Mouse (Mus musculus) limb, embryonic 12.5 days (tissue): ENCODE measurements around the gene Tfdp2. TPM values are rescaled to one million over a fixed set of nuclear protein-coding genes. Genes with fewer than 3 reads are reported as not detected.
A peak's percentile ranks its signal among the peaks of the same experiment; 100 is the strongest.

Experiments
- ATAC-seq: fragments of 200-750 bp; cut with Nextera tagmentation; 2 replicates; pipeline ENCODE4 v1.8.0; 2017; ENCODE audit warnings: low read depth, moderate TSS enrichment; ENCODE audit not compliant: insufficient number of reproducible peaks, insufficient read depth, low FRiP score, low TSS enrichment
- H3K27ac ChIP-seq: fragments of 300-500 bp; sonication (generic); 2 replicates; pipeline ENCODE4 v1.5.1; 2016; ENCODE audit warnings: mild to moderate bottlenecking, moderate library complexity
- H3K27me3 ChIP-seq: fragments of 300-500 bp; sonication (generic); 2 replicates; pipeline ENCODE4 v1.6.1; 2016; ENCODE audit warnings: mild to moderate bottlenecking, moderate library complexity
- H3K36me3 ChIP-seq: fragments of 300-500 bp; sonication (generic); 2 replicates; pipeline ENCODE4 v1.6.1; 2016; ENCODE audit warnings: mild to moderate bottlenecking, moderate library complexity
- H3K4me1 ChIP-seq: fragments of 300-500 bp; sonication (generic); replicated peaks from 2 replicates; pipeline ENCODE4 v1.6.1; 2016
- H3K4me2 ChIP-seq: fragments of 300-500 bp; sonication (generic); 2 replicates; pipeline ENCODE4 v1.6.1; 2016; ENCODE audit warnings: mild to moderate bottlenecking, moderate library complexity
- H3K4me3 ChIP-seq: fragments of 300-500 bp; sonication (generic); replicated peaks from 2 replicates; pipeline ENCODE4 v1.5.1; 2016; ENCODE audit warnings: mild to moderate bottlenecking
- H3K9ac ChIP-seq: fragments of 300-500 bp; sonication (generic); replicated peaks from 2 replicates; pipeline ENCODE4 v1.6.1; 2016; ENCODE audit warnings: mild to moderate bottlenecking, moderate library complexity
- H3K9me3 ChIP-seq: fragments of 300-500 bp; sonication (generic); 2 replicates; pipeline ENCODE4 v1.6.1; 2016; ENCODE audit warnings: mild to moderate bottlenecking, moderate library complexity
- WGBS: fragments of 180-500 bp; shearing (Covaris S2); methylation state at CpG from one replicate; pipeline ENCODE4 v1.1.7; 2016; 5-methylcytosine and 5-hydroxymethylcytosine counted together
- polyA plus RNA-seq: library from polyadenylated mRNA; unstranded; fragments of >200 nt; fragmentation: Nextera tagmentation; extraction: Ambion mirVana; gene quantifications from 2 replicates; pipeline ENCODE4 v1.2.1, GENCODE M21; 2016

The Tfdp2 gene
- polyA plus RNA-seq, 1 experiment from 2014 or later = 60.7 TPM

GRCm38 (mm10) chr9:96196636-96197181 lies 634 bp downstream of the Tfdp2 start:
- Histone ChIP-seq H3K9me3 (no peaks in the 10 kb centered on the region), H3K4me2 (peak overlapping the region; percentile 82), H3K36me3 (no peaks in the 10 kb centered on the region), H3K4me1 (peaks cover 22% of the 10 kb centered on the region), H3K27ac (peak overlapping the region; percentile 90), H3K9ac (peak overlapping the region; percentile 85), H3K27me3 (no peaks in the 10 kb centered on the region), H3K4me3 (peak overlapping the region; percentile 88)
- under 1% methylated on average over 20 of the region's 20 CpGs for WGBS
- ATAC-seq = no peak

GRCm38 (mm10) chr9:96197806-96198205 lies 1.7 kb downstream of the Tfdp2 start:
- H3K27ac ChIP-seq = no peak overlapping the region
- H3K9me3 ChIP-seq = no peaks in the 10 kb centered on the region
- 68% methylated on average over 9 of the region's 9 CpGs for WGBS
- ATAC-seq = no peak
- peaks cover 22% of the 10 kb centered on the region for H3K4me1 ChIP-seq
- peak overlapping the region; percentile 82 for H3K4me2 ChIP-seq
- peak overlapping the region; percentile 85 for H3K9ac ChIP-seq
- peaks cover 3% of the 10 kb centered on the region for H3K36me3 ChIP-seq
- no peaks in the 10 kb centered on the region for H3K27me3 ChIP-seq
- peak overlapping the region; percentile 88 for H3K4me3 ChIP-seq

DNA sequence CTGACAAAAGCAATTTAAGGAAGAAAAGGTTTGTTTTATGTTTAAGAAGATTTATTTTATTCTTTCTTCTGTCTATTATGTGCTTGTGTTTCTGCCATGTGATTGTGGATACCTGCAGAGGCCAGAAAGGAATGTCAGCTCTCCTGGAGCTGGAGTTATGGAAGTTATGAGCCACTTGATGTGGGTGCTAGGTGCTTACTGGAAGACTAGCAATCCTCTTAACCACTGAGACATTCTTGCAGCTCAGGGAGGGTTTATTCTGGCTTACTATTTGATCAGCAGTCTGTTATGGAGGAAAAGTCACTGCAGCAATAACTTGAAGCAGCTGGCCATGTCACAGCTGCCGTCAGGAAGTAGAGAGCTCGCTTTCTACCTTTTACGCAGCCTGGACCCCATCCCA lies 7.6 kb downstream of the Tfdp2 start:
- H3K27ac ChIP-seq = no peak overlapping the region
- 82% methylated on average over 3 of the region's 3 CpGs for WGBS
- no peak overlapping the region for H3K4me2 ChIP-seq
- peaks cover 26% of the 10 kb centered on the region for H3K36me3 ChIP-seq
- no peak overlapping the region for H3K4me3 ChIP-seq
- no peak overlapping the region for H3K9ac ChIP-seq
- H3K27me3 ChIP-seq = no peaks in the 10 kb centered on the region
- no peak for ATAC-seq
- H3K4me1 ChIP-seq = no peaks in the 10 kb centered on the region
- H3K9me3 ChIP-seq = no peaks in the 10 kb centered on the region

DNA sequence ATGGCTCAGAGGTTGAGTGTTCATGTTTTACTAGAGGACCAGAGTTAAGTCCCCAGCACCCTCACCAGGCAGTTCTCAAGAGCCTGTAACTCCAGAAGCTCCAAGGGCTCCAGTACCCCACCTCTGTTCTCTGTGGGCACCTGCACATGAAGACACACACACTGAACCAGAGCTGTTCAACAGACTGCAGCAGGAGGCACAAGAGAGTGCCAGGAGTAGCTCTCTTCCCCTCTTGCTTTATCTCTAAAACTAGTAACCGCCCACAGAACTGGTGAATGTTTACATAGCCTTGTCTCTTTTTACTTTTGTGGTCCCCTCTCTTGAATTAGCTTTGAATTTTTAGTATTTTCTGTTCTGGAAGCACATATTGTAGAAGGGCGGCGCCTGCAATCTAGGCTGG lies 11.4 kb downstream of the Tfdp2 start:
- no peak overlapping the region for H3K4me2 ChIP-seq
- H3K27ac ChIP-seq = no peak overlapping the region
- H3K27me3 ChIP-seq = no peaks in the 10 kb centered on the region
- no peak for ATAC-seq
- no peaks in the 10 kb centered on the region for H3K9me3 ChIP-seq
- 93% methylated on average over 3 of the region's 3 CpGs for WGBS
- H3K9ac ChIP-seq = no peak overlapping the region
- H3K36me3 ChIP-seq = peaks cover 25% of the 10 kb centered on the region
- no peaks in the 10 kb centered on the region for H3K4me1 ChIP-seq
- H3K4me3 ChIP-seq = no peak overlapping the region

- H3K4me2 ChIP-seq = no peak overlapping the region
- no peaks in the 10 kb centered on the region for H3K9me3 ChIP-seq
- no peak overlapping the region for H3K9ac ChIP-seq
- H3K27ac ChIP-seq = no peak overlapping the region
- H3K4me1 ChIP-seq = no peaks in the 10 kb centered on the region
- peaks cover 8% of the 10 kb centered on the region; the same call in 1 of the 2 replicates for H3K36me3 ChIP-seq
- WGBS = 86% methylated on average over 3 of the region's 3 CpGs
- ATAC-seq = no peak
- no peak overlapping the region for H3K4me3 ChIP-seq
- H3K27me3 ChIP-seq = no peaks in the 10 kb centered on the region
These were observed 17.1 kb downstream of the Tfdp2 start for GRCm38 (mm10) chr9:96213036-96213645.

GRCm38 (mm10) chr9:96214171-96214570 lies 18.1 kb downstream of the Tfdp2 start:
- H3K4me3 ChIP-seq = no peak overlapping the region
- no peaks in the 10 kb centered on the region for H3K27me3 ChIP-seq
- no peak for ATAC-seq
- no peak overlapping the region for H3K4me2 ChIP-seq
- WGBS = 93% methylated on average over 2 of the region's 2 CpGs
- H3K9ac ChIP-seq = no peak overlapping the region
- no peak overlapping the region for H3K27ac ChIP-seq
- peaks cover 8% of the 10 kb centered on the region; the same call in 1 of the 2 replicates for H3K36me3 ChIP-seq
- H3K9me3 ChIP-seq = no peaks in the 10 kb centered on the region
- no peaks in the 10 kb centered on the region for H3K4me1 ChIP-seq

DNA sequence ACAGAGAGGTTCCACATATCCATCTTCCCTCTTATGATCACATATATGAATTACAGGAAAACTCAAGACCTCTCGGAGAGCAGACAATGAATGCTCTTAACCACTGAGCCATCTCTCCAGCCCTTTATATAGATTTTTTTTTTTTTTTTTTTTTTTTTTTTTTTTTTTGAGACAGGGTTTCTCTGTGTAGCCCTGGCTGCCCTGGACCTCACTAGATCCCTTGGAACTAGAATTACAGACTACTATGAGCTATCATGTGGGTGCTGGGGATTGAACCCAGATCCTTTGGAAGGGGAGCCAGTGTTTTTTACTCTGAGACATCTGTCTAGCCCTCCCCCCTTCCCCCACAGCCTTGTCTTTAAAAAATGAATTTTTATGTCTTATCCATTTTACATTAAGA lies 21.2 kb downstream of the Tfdp2 start:
- WGBS = 100% methylated on average over 1 of the region's 1 CpGs
- Histone ChIP-seq H3K9me3 (no peaks in the 10 kb centered on the region), H3K9ac (no peak overlapping the region), H3K36me3 (peaks cover 8% of the 10 kb centered on the region; the same call in 1 of the 2 replicates), H3K4me1 (no peaks in the 10 kb centered on the region), H3K4me3 (no peak overlapping the region), H3K27ac (no peak overlapping the region), H3K27me3 (no peaks in the 10 kb centered on the region), H3K4me2 (no peak overlapping the region)
- no peak for ATAC-seq

DNA sequence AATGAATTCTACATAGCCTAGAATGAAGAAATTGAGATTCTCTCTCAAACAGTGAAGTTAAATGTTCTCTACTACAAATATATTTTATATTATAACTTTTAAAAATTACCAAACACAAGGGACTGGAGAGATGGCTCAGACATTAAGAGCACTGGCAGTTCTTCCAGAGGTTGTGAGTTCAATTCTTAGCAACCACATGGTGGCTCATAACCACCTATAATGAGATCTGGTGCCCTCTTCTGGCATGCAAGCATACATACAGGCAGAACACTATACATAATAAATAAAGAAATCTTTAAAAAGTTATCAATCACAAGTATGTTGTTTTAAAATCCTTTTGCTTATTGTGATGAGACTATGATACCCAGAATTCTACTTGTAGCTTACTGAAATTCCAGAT lies 21.7 kb downstream of the Tfdp2 start:
- Histone ChIP-seq H3K36me3 (peaks cover 8% of the 10 kb centered on the region; the same call in 1 of the 2 replicates), H3K4me2 (no peak overlapping the region), H3K4me1 (no peaks in the 10 kb centered on the region), H3K9me3 (no peaks in the 10 kb centered on the region), H3K4me3 (no peak overlapping the region), H3K27me3 (no peaks in the 10 kb centered on the region), H3K27ac (no peak overlapping the region), H3K9ac (no peak overlapping the region)
- no peak for ATAC-seq

DNA sequence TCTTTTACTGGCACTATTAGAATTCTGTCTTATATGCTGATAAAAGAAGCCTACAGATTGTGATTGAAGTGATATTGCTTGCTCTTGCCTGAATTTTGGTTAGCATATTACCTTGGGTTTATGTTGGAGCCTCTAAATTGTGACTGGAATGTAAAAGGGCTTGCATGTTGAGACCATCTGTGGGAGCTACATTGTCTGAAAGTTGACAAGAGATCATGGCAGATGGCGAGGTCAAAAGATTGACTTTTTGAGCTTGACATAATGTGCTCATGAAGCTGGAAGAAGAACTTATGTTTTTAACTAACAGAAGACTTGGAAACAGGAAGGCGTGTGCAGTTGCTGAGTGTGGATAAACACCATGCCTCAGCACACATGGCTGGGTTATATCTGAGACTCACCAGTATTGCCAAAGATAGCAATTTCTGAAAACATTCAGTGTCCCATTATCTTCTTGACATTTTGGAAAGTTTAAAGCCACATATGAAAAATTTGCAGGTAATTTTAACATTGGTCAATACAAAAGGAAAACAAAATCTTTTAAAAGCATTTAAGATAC lies 23.1 kb downstream of the Tfdp2 start:
- Histone ChIP-seq H3K4me1 (no peaks in the 10 kb centered on the region), H3K4me3 (no peak overlapping the region), H3K27me3 (no peaks in the 10 kb centered on the region), H3K27ac (no peak overlapping the region), H3K4me2 (no peak overlapping the region), H3K9me3 (no peaks in the 10 kb centered on the region), H3K9ac (no peak overlapping the region), H3K36me3 (peaks cover 8% of the 10 kb centered on the region; the same call in 1 of the 2 replicates)
- no peak for ATAC-seq
- 71% methylated on average over 2 of the region's 2 CpGs for WGBS

- H3K4me1 ChIP-seq = no peaks in the 10 kb centered on the region
- H3K9ac ChIP-seq = no peak overlapping the region
- ATAC-seq = no peak
- no peak overlapping the region for H3K27ac ChIP-seq
- H3K4me3 ChIP-seq = no peak overlapping the region
- H3K27me3 ChIP-seq = no peaks in the 10 kb centered on the region
- H3K4me2 ChIP-seq = no peak overlapping the region
- no peaks in the 10 kb centered on the region for H3K9me3 ChIP-seq
- H3K36me3 ChIP-seq = no peaks in the 10 kb centered on the region
These were observed 24.3 kb downstream of the Tfdp2 start for GRCm38 (mm10) chr9:96220419-96220818.

GRCm38 (mm10) chr9:96223302-96223701 lies 27.2 kb downstream of the Tfdp2 start:
- no peaks in the 10 kb centered on the region for H3K36me3 ChIP-seq
- no peak for ATAC-seq
- H3K9me3 ChIP-seq = no peaks in the 10 kb centered on the region
- H3K27ac ChIP-seq = no peak overlapping the region
- H3K4me3 ChIP-seq = no peak overlapping the region
- H3K27me3 ChIP-seq = no peaks in the 10 kb centered on the region
- H3K9ac ChIP-seq = no peak overlapping the region
- no peaks in the 10 kb centered on the region for H3K4me1 ChIP-seq
- WGBS = 86% methylated on average over 2 of the region's 2 CpGs
- no peak overlapping the region for H3K4me2 ChIP-seq

- H3K27me3 ChIP-seq = no peaks in the 10 kb centered on the region
- H3K4me3 ChIP-seq = no peak overlapping the region
- H3K36me3 ChIP-seq = no peaks in the 10 kb centered on the region
- H3K9me3 ChIP-seq = no peaks in the 10 kb centered on the region
- no peak for ATAC-seq
- H3K4me2 ChIP-seq = no peak overlapping the region
- H3K27ac ChIP-seq = no peak overlapping the region
- no peak overlapping the region for H3K9ac ChIP-seq
- no peaks in the 10 kb centered on the region for H3K4me1 ChIP-seq
These were observed 32.2 kb downstream of the Tfdp2 start for GRCm38 (mm10) chr9:96228285-96228684.
